Mouse (Mus musculus) gastrocnemius, adult 8-10 months (tissue): ENCODE results near the gene Cdkn2d. TPM values are rescaled to one million over a fixed set of nuclear protein-coding genes. Genes with fewer than 3 reads are reported as not detected.
"Not testable (repeated sequence)": the region's sequence is repeated elsewhere in the genome, so short reads cannot be mapped to it uniquely, and the experiment has no call there.

Experiments used
- DNase-seq, 2 experiments: peaks; one replicate each; pipeline ENCODE4 v3.0.0; 2022; ENCODE audit warnings: low spot score in 2 of 2
- total RNA-seq, 4 experiments: library from RNA; stranded (reverse); gene quantifications; 2 replicates each; pipeline ENCODE4 v1.2.4; 2022

Cdkn2d gene
- total RNA-seq, 4 experiments from 2014 or later, result 8.8 to 10.7 (median 10.6) TPM

- DNase-seq, result no peak
Observed at GRCm38 (mm10) chr9:21275727-21276126, 15.5 kb downstream of the Cdkn2d start.

GRCm38 (mm10) chr9:21275013-21275710 is 16.0 kb downstream of the Cdkn2d start:
- DNase-seq, result no peak

GRCm38 (mm10) chr9:21274336-21274735 is 16.9 kb downstream of the Cdkn2d start:
- no peak for DNase-seq

GRCm38 (mm10) chr9:21273520-21274228 is 17.5 kb downstream of the Cdkn2d start:
- no peak for DNase-seq

- no peak for DNase-seq
Observed at GRCm38 (mm10) chr9:21273094-21273493, 18.1 kb downstream of the Cdkn2d start.

- DNase-seq, result no peak
Observed at GRCm38 (mm10) chr9:21272391-21272790, 18.8 kb downstream of the Cdkn2d start.

GRCm38 (mm10) chr9:21269590-21269989 is 21.6 kb downstream of the Cdkn2d start:
- not testable (repeated sequence) for DNase-seq

- DNase-seq, result no peak
Observed at GRCm38 (mm10) chr9:21268305-21268704, 22.9 kb downstream of the Cdkn2d start.

GRCm38 (mm10) chr9:21266889-21267288 is 24.3 kb downstream of the Cdkn2d start:
- no peak for DNase-seq

- no peak for DNase-seq
Observed at GRCm38 (mm10) chr9:21265611-21266010, 25.6 kb downstream of the Cdkn2d start.

GRCm38 (mm10) chr9:21265000-21265561 is 26.1 kb downstream of the Cdkn2d start, which contains the start of gene Atg4d:
Gene Atg4d (plus strand): TSS chr9:21265293.
- DNase-seq, result peak; percentile 98 to 99

- no peak for DNase-seq
Observed at GRCm38 (mm10) chr9:21264272-21264999, 26.8 kb downstream of the Cdkn2d start.

- no peak for DNase-seq
Observed at GRCm38 (mm10) chr9:21261831-21262230, 29.4 kb downstream of the Cdkn2d start.

GRCm38 (mm10) chr9:21260491-21261040 is 30.6 kb downstream of the Cdkn2d start:
- no peak for DNase-seq

- DNase-seq, result not testable (repeated sequence)
Observed at GRCm38 (mm10) chr9:21256349-21256748, 34.9 kb downstream of the Cdkn2d start.

- DNase-seq, result no peak
Observed at GRCm38 (mm10) chr9:21254690-21255089, 36.5 kb downstream of the Cdkn2d start.

- DNase-seq, result no peak
Observed at GRCm38 (mm10) chr9:21251116-21251735, 40.0 kb downstream of the Cdkn2d start.

GRCm38 (mm10) chr9:21250509-21250908 is 40.7 kb downstream of the Cdkn2d start:
- no peak for DNase-seq

- DNase-seq, result no peak
Observed at GRCm38 (mm10) chr9:21249629-21250508, 41.3 kb downstream of the Cdkn2d start.

- peak in 1 of 2 experiments; percentile 37 for DNase-seq
Observed at GRCm38 (mm10) chr9:21248326-21248725, 42.9 kb downstream of the Cdkn2d start, which contains the start of gene S1pr5. Gene S1pr5 (minus strand): TSS chr9:21248443.
